Mouse (Mus musculus): Measurements from ENCODE around the gene Atp8a2.

Gene Atp8a2

DNA sequence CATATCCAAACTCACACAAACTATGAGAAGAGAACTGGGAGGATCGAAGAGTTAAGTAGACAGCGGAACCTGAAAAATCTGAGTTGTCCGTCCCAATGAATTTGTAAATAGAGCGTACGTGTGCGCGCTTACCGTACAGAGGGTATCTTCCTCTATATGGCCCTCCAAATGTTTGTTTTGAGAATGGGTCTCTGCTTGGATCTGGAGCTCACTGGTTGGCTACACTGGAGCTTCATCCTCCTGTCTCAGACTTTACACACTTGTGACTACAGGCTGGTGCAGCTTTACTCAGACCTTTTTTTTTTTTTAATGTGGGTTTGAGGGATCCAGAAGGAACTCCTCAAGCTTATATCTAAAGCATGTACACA, 598.7 kb downstream of the Atp8a2 start:
- no peak for DNase-seq (ENCODE audit: low spot score)

DNA sequence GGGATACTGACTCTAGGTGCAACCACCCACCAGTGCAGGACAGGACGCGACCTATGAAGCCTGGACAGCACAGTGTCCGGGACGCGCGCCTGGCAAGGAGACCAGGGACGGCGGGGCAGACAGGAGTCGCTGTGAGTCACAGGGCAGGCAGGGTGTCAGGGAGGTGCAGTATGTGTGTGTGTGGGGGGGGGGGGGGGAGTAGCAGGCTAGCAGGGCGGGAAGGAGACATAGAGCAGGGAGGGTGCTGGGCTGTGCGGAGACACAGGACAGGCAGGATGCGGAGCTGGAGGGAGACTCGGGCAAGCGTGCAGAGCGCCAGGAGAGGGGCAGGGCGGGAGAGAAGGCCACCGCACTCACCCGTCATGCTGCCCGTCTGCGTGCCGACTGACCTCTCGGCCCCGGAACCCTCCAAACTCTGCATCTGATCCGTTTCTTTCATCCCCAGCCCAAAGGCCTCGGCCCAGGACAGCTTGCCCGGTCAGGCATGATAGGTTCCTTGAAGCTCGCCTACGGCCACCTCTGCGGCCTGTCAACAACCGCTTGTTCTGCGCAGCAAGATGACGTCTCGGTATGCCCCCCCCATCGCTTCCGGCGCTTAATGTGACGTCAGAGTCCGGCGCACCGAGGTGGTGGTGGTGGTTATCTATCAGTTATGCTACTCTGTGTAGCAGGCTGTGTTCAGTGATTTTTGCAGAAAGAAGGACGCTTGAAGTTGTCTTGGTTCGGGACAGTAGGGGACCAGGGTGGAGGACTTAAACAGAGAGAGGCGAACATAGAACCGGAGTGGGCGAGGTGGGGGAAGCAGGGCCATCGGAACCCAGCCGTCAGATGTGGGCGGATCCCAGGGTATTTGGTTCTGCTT, 599.4 kb downstream of the Atp8a2 start, which contains the start of gene Cdadc1:
Gene Cdadc1, minus strand, starts transcription at position 562 of the 862 bp plus-strand sequence.
- peak; percentile 94 for DNase-seq (ENCODE audit: low spot score)

DNA sequence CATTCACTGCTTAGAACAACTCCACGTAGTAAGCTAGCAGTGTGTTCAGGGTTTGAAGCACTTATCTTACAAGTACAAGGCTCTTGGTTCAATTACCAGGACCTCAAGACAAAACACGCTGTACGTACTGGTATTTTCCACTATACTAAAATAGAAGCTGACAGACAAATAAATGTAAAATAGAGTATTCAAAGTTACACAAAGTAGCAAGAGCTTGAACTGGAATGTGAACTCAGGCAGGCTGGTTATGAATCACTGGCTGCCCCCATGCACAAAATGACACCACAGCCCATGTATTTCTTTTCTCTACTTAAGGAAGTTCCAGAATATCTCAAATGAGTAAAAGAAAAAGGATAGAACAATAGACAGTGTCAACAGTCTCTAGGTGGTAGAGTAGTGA, 602.0 kb downstream of the Atp8a2 start:
- no peak for DNase-seq (ENCODE audit: low spot score)

DNA sequence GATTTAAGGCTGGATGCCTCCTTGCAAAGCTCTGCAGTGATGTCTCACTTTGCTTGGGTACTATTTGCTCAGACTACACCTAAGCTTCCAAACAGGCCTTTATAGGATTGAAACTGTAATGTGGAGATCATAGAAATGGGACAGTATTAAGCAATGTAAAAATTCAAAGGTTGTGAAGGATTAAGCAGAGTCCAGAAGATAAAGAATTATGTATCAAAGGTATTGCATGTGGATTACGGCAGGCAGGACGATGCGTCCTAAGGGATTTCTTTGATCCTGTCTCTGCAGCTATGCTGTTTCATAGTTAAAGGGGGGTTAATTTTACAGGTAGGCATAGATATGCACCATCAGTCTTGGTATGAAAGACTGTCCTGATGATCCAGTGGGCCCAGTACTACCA, 604.4 kb downstream of the Atp8a2 start:
- no peak for DNase-seq (ENCODE audit: low spot score)

DNA sequence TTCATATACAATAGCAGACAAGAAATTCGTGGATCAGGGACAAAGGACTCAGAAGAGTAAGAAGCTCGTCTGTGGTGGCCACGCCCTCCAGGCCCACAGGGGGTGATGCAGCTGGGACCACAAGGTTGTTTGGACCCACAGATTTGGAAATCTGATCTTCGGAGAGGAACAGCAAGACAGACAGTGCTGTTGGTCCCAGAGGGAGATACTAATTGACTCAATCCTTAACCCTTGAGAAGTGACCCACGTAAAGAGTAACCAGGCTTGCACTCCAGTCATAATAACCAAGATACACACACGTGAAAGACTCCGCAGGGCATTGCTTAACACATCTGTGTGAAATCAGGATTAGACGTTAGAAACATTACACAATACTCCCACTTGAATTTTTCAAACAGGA, 605.1 kb downstream of the Atp8a2 start:
- no peak for DNase-seq (ENCODE audit: low spot score)

DNA sequence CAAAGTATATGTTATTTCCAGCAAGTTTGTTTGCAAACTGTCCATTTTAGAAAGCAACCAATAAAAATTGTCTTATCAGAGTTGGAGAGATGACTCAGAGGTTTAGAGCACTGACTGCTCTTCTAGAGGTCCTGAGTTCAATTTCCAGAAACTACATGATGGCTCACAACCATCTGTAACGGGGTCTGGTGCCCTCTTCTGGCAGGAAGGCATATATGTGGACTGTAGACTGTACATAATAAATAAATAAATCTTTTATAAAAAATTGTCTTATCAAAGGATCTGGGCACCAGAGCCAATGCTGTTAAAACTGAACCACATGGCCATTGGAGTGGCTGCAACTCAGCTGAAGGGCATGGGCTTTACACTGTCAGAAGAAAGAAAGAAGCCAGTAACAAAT, 606.4 kb downstream of the Atp8a2 start:
- DNase-seq (ENCODE audit: low spot score) = no peak

Measured in retina, embryonic 14.5 days (tissue).